Mouse (Mus musculus) bone marrow macrophage, adult 2 months (primary cell): ENCODE data around the gene Gm2026.
"Not testable (repeated sequence)": the region's sequence is repeated elsewhere in the genome, so short reads cannot be mapped to it uniquely, and the experiment has no call there.

Source experiments
- CTCF ChIP-seq: IDR thresholded peaks from 2 replicates; pipeline ENCODE4 v1.5.1; 2012; ENCODE audit warnings: low read depth, mild to moderate bottlenecking, low read length, moderate library complexity
- POLR2A ChIP-seq: IDR thresholded peaks from 2 replicates; pipeline ENCODE4 v1.6.1; 2012; ENCODE audit warnings: mild to moderate bottlenecking, low read depth, low read length, borderline replicate concordance

- not testable (repeated sequence) for TF ChIP-seq CTCF, POLR2A
These were observed at the start of gene Gm2026 for GRCm38 (mm10) chr2:175965031-175965430.
